Mouse (Mus musculus): ENCODE measurements around the gene Wdr63. TPM values are rescaled to one million over a fixed set of nuclear protein-coding genes. Genes with fewer than 3 reads are reported as not detected.

Wdr63 gene
- total and polyA plus RNA-seq, 2 experiments, result 0.17 to 0.18 TPM

DNA sequence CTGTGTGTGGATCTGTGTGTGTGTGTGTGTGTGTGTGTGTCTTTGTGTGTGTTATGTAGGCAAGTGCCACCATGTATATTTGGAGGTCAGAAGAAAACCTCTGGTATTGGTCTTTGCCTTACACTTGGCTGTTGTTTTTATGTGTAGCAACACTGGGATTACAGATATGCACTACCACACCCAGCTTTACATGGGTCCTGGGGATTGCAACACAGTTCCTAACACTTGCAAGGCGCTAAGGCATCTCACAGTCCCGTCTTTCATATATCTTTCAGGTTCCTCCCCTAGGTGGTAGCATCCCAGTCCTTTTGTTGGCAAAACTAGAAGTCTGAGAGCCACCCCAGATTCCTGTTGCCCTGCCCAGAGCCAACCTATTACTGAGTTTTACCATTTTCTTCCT is 1.0 kb upstream of the Wdr63 start:
- DNase-seq (ENCODE audit: extremely low read depth, low read depth, low spot score), result no peak
- no peaks in the 10 kb centered on the region for H3K79me2 ChIP-seq (ENCODE audit: control insufficient read depth, insufficient read depth, low read length)
- no peak overlapping the region for H3K4me3 ChIP-seq (ENCODE audit: insufficient read depth, low read depth, low read length)
- H3K27ac ChIP-seq (replicated peaks; ENCODE audit: insufficient read depth, low read depth, low read length), result no peak overlapping the region
- peaks cover 4% of the 10 kb centered on the region; the same call in 1 of the 2 replicates for H3K27me3 ChIP-seq (ENCODE audit: control insufficient read depth, insufficient read depth, low read length)
- no peak overlapping the region for H3K9ac ChIP-seq (ENCODE audit: low read depth, low read length)
- 66% methylated on average over 2 of the region's 2 CpGs for WGBS
- peaks cover 1% of the 10 kb centered on the region; the same call in 1 of the 2 replicates for H3K4me1 ChIP-seq (ENCODE audit: control insufficient read depth, insufficient read depth, low read length)
- H3K36me3 ChIP-seq (ENCODE audit: control insufficient read depth, insufficient read depth, low read length), result no peaks in the 10 kb centered on the region
- no peak for TF ChIP-seq CTCF (IDR thresholded peaks at IDR 0.05; ENCODE audit: low read depth, low read length)

GRCm38 (mm10) chr3:146107116-146107849 is 647 bp downstream of the Wdr63 start:
- TF ChIP-seq CTCF (IDR thresholded peaks at IDR 0.05; ENCODE audit: low read depth, low read length) (no peak), POLR2A (IDR thresholded peaks at IDR 0.05; ENCODE audit: extremely low read depth, insufficient read depth, low read length) (no peak)
- no peak overlapping the region for H3K4me3 ChIP-seq (ENCODE audit: insufficient read depth, low read depth, low read length)
- WGBS, result 8% methylated on average over 18 of the region's 18 CpGs
- peaks cover 1% of the 10 kb centered on the region; the same call in 1 of the 2 replicates for H3K4me1 ChIP-seq (ENCODE audit: control insufficient read depth, insufficient read depth, low read length)
- H3K36me3 ChIP-seq (ENCODE audit: control insufficient read depth, insufficient read depth, low read length), result no peaks in the 10 kb centered on the region
- DNase-seq (ENCODE audit: extremely low read depth, low read depth, low spot score), result no peak
- H3K27me3 ChIP-seq (ENCODE audit: control insufficient read depth, insufficient read depth, low read length), result peaks cover 4% of the 10 kb centered on the region; the same call in 1 of the 2 replicates
- H3K79me2 ChIP-seq (ENCODE audit: control insufficient read depth, insufficient read depth, low read length), result no peaks in the 10 kb centered on the region
- no peak overlapping the region for H3K9ac ChIP-seq (ENCODE audit: low read depth, low read length)
- H3K27ac ChIP-seq (replicated peaks; ENCODE audit: insufficient read depth, low read depth, low read length), result no peak overlapping the region

- no peak overlapping the region for H3K9ac ChIP-seq (ENCODE audit: low read depth, low read length)
- H3K36me3 ChIP-seq (ENCODE audit: control insufficient read depth, insufficient read depth, low read length), result no peaks in the 10 kb centered on the region
- H3K27me3 ChIP-seq (ENCODE audit: control insufficient read depth, insufficient read depth, low read length), result peaks cover 2% of the 10 kb centered on the region; the same call in 1 of the 2 replicates
- no peaks in the 10 kb centered on the region for H3K79me2 ChIP-seq (ENCODE audit: control insufficient read depth, insufficient read depth, low read length)
- no peak for TF ChIP-seq POLR2A (IDR thresholded peaks at IDR 0.05; ENCODE audit: extremely low read depth, insufficient read depth, low read length)
- peak; percentile 58 for TF ChIP-seq CTCF (IDR thresholded peaks at IDR 0.05; ENCODE audit: low read depth, low read length)
- H3K27ac ChIP-seq (replicated peaks; ENCODE audit: insufficient read depth, low read depth, low read length), result no peak overlapping the region
- WGBS, result 60% methylated on average over 6 of the region's 6 CpGs
- no peak overlapping the region for H3K4me3 ChIP-seq (ENCODE audit: insufficient read depth, low read depth, low read length)
- no peak for DNase-seq (ENCODE audit: extremely low read depth, low read depth, low spot score)
- H3K4me1 ChIP-seq (ENCODE audit: control insufficient read depth, insufficient read depth, low read length), result no peaks in the 10 kb centered on the region
Measured at GRCm38 (mm10) chr3:146102049-146102448, 5.9 kb downstream of the Wdr63 start.

GRCm38 (mm10) chr3:146099925-146100324 is 8.0 kb downstream of the Wdr63 start:
- TF ChIP-seq CTCF (IDR thresholded peaks at IDR 0.05; ENCODE audit: low read depth, low read length), result no peak
- TF ChIP-seq POLR2A (IDR thresholded peaks at IDR 0.05; ENCODE audit: extremely low read depth, insufficient read depth, low read length), result no peak
- H3K27ac ChIP-seq (replicated peaks; ENCODE audit: insufficient read depth, low read depth, low read length), result no peak overlapping the region
- no peaks in the 10 kb centered on the region for H3K36me3 ChIP-seq (ENCODE audit: control insufficient read depth, insufficient read depth, low read length)

DNA sequence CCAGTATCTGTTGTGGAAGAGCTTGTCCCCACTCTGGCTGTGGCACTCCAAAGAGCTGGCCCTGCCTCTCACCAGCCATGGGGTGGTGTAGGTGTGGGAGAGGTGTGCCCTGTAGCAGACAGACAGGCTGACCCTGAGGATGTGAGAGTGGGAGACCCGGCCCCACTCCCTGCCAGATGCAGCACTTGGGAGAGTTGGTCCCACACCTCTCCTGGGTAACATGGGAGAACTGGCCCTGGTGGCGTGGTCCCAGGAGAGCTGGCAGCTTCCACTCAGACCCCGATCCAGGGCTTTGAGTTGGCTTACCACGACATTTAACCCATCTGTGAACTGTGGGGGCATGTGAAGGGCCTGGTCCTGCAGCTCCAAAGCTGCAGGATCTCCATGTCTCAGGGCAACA is 10.1 kb downstream of the Wdr63 start:
- 89% methylated on average over 4 of the region's 4 CpGs for WGBS

More at GRCm38 (mm10) chr3:146099925-146100324, 8.0 kb downstream of the Wdr63 start:
- no peak for DNase-seq (ENCODE audit: extremely low read depth, low read depth, low spot score)
- Histone ChIP-seq H3K4me1 (ENCODE audit: control insufficient read depth, insufficient read depth, low read length) (no peaks in the 10 kb centered on the region), H3K9ac (ENCODE audit: low read depth, low read length) (no peak overlapping the region), H3K4me3 (ENCODE audit: insufficient read depth, low read depth, low read length) (no peak overlapping the region), H3K27me3 (ENCODE audit: control insufficient read depth, insufficient read depth, low read length) (no peaks in the 10 kb centered on the region), H3K79me2 (ENCODE audit: control insufficient read depth, insufficient read depth, low read length) (no peaks in the 10 kb centered on the region)

GRCm38 (mm10) chr3:146096986-146097385 is 10.9 kb downstream of the Wdr63 start:
- Histone ChIP-seq H3K4me1 (ENCODE audit: control insufficient read depth, insufficient read depth, low read length) (no peaks in the 10 kb centered on the region), H3K36me3 (ENCODE audit: control insufficient read depth, insufficient read depth, low read length) (no peaks in the 10 kb centered on the region), H3K9ac (ENCODE audit: low read depth, low read length) (no peak overlapping the region), H3K4me3 (ENCODE audit: insufficient read depth, low read depth, low read length) (no peak overlapping the region), H3K79me2 (ENCODE audit: control insufficient read depth, insufficient read depth, low read length) (no peaks in the 10 kb centered on the region), H3K27ac (replicated peaks; ENCODE audit: insufficient read depth, low read depth, low read length) (no peak overlapping the region), H3K27me3 (ENCODE audit: control insufficient read depth, insufficient read depth, low read length) (no peaks in the 10 kb centered on the region)
- WGBS, result 79% methylated on average over 7 of the region's 7 CpGs
- no peak for TF ChIP-seq CTCF (IDR thresholded peaks at IDR 0.05; ENCODE audit: low read depth, low read length)
- no peak for TF ChIP-seq POLR2A (IDR thresholded peaks at IDR 0.05; ENCODE audit: extremely low read depth, insufficient read depth, low read length)
- DNase-seq (ENCODE audit: extremely low read depth, low read depth, low spot score), result no peak

More for the DNA sequence above, 10.1 kb downstream of the Wdr63 start:
- Histone ChIP-seq H3K27me3 (ENCODE audit: control insufficient read depth, insufficient read depth, low read length) (no peaks in the 10 kb centered on the region), H3K9ac (ENCODE audit: low read depth, low read length) (no peak overlapping the region), H3K4me1 (ENCODE audit: control insufficient read depth, insufficient read depth, low read length) (no peaks in the 10 kb centered on the region), H3K79me2 (ENCODE audit: control insufficient read depth, insufficient read depth, low read length) (no peaks in the 10 kb centered on the region), H3K4me3 (ENCODE audit: insufficient read depth, low read depth, low read length) (no peak overlapping the region), H3K27ac (replicated peaks; ENCODE audit: insufficient read depth, low read depth, low read length) (no peak overlapping the region), H3K36me3 (ENCODE audit: control insufficient read depth, insufficient read depth, low read length) (no peaks in the 10 kb centered on the region)
- TF ChIP-seq CTCF (IDR thresholded peaks at IDR 0.05; ENCODE audit: low read depth, low read length) (no peak), POLR2A (IDR thresholded peaks at IDR 0.05; ENCODE audit: extremely low read depth, insufficient read depth, low read length) (no peak)
- DNase-seq (ENCODE audit: extremely low read depth, low read depth, low spot score), result no peak

All from liver, adult 2 months (tissue).